Mouse (Mus musculus) frontal cortex, postnatal 25 days (tissue): ENCODE data around the gene Cmtm5.
A peak's percentile ranks its signal among the peaks of the same experiment; 100 is the strongest.

Experiments
- DNase-seq, 2 experiments: peaks; one replicate each; pipeline ENCODE4 v3.0.0; 2022; ENCODE audit warnings: low spot score in 2 of 2

The Cmtm5 gene

GRCm38 (mm10) chr14:54935904-54936830 lies at the start of gene Cmtm5:
Gene Cmtm5 (plus strand): TSS chr14:54936261.
- DNase-seq: peak; percentile 34 to 49

GRCm38 (mm10) chr14:54892200-54892599 lies 43.9 kb upstream of the Cmtm5 start, which contains the start of gene Pabpn1:
Gene Pabpn1 (plus strand): TSS chr14:54892500.
- no peak for DNase-seq

GRCm38 (mm10) chr14:54893651-54894181 lies 42.3 kb upstream of the Cmtm5 start:
- peak; percentile 91 to 98 for DNase-seq

- DNase-seq: peak in 1 of 2 experiments; percentile 22
Observed at GRCm38 (mm10) chr14:54894296-54895151, 41.5 kb upstream of the Cmtm5 start.

GRCm38 (mm10) chr14:54897445-54897844 lies 38.6 kb upstream of the Cmtm5 start:
- no peak for DNase-seq

GRCm38 (mm10) chr14:54900383-54900782 lies 35.7 kb upstream of the Cmtm5 start:
- peak; percentile 52 to 68 for DNase-seq

GRCm38 (mm10) chr14:54903641-54904040 lies 32.4 kb upstream of the Cmtm5 start:
- no peak for DNase-seq

GRCm38 (mm10) chr14:54908682-54909081 lies 27.4 kb upstream of the Cmtm5 start:
- DNase-seq: no peak

- DNase-seq: no peak
Observed at GRCm38 (mm10) chr14:54912109-54912850, 23.8 kb upstream of the Cmtm5 start.

- DNase-seq: peak; percentile 65 to 72
Observed at GRCm38 (mm10) chr14:54912886-54913285, 23.2 kb upstream of the Cmtm5 start, which contains the start of gene Slc22a17. Gene Slc22a17 (minus strand): TSS chr14:54913132.

GRCm38 (mm10) chr14:54913343-54913742 lies 22.7 kb upstream of the Cmtm5 start:
- DNase-seq: no peak

- DNase-seq: no peak
Observed at GRCm38 (mm10) chr14:54920076-54920685, 15.9 kb upstream of the Cmtm5 start.

GRCm38 (mm10) chr14:54924641-54925348 lies 11.3 kb upstream of the Cmtm5 start:
- no peak for DNase-seq

- DNase-seq: peak; percentile 17 to 23
Observed at GRCm38 (mm10) chr14:54925349-54926342, 10.4 kb upstream of the Cmtm5 start, which contains the start of gene Efs. Gene Efs (minus strand): TSS chr14:54926126.

- DNase-seq: peak; percentile 16 to 18
Observed at GRCm38 (mm10) chr14:54926401-54927158, 9.5 kb upstream of the Cmtm5 start.

- no peak for DNase-seq
Observed at GRCm38 (mm10) chr14:54927296-54927695, 8.8 kb upstream of the Cmtm5 start.

- no peak for DNase-seq
Observed at GRCm38 (mm10) chr14:54929801-54930200, 6.3 kb upstream of the Cmtm5 start.

GRCm38 (mm10) chr14:54930431-54930830 lies 5.6 kb upstream of the Cmtm5 start:
- no peak for DNase-seq
